Mouse (Mus musculus): ENCODE measurements around the gene Med4.

DNA sequence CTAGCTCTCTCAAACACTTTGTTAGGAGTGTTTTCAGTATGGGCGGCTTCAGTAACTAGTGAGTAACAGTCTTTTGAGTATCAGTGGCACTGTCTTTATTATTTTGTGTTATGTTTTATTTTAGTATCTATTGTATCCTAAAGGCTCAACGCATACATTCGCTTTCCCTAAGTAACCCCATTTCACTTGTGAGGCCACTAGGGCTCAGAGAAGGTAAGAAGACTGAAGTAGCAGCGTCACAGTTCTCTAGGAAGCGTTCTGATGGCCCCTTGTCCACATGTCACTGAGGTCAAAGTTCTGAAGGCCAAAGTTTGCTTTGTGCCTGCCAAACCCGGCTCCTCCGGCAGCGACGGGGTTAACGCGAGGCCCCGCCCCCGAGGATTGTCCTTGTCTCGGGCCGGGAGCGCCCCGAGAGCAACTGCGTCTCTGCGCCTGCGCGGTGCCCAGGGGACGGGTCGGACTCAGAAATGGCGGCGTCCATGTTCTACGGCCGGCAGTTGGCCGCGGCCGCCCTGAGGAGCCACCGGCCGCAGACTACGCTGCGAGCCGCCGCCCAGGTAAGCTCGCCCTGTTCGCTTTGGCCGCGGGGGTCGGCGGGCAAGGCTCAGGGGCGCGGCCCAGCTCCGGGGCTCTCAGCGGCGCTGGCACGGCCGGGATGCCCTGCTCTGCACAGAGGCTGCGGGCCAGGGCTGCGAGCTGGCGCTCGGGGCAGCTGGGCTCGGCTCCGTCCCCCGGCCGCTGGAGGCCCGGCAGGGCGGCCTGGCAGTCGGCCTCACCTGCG, 42.7 kb downstream of the Med4 start:
- TF ChIP-seq CTCF (IDR thresholded peaks at IDR 0.05; ENCODE audit: control insufficient read depth, insufficient read depth, insufficient replicate concordance, low read depth, low read length) (no peak), POLR2A (IDR thresholded peaks at IDR 0.05; ENCODE audit: control insufficient read depth, low read depth, low read length) (peak; percentile 97)
